Mouse (Mus musculus): ENCODE measurements around the gene 1700013G24Rik. TPM values are rescaled to one million over a fixed set of nuclear protein-coding genes. Genes with fewer than 3 reads are reported as not detected.

Gene 1700013G24Rik
- polyA plus RNA-seq, 1 experiment: not detected

DNA sequence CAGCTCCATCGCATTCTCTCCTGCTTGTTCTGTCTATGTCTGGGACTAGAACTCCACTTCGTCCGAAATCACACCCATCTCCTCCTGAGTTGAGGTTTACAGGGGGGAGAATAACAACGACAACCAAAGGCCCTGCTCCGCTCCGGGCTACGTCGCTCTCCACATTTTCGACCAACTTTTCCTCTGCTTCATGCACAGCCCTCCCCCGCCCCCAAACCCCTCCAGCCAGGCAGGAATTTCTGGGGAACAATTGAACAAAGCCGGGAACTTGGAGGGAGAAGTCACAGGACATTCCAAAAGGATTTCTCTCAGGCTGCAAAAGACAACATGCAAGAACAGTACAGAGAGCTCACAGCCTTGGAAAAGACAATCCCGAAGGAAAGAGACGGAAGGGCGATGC is 7.6 kb downstream of the 1700013G24Rik start:
- no peaks in the 10 kb centered on the region for H3K36me3 ChIP-seq (ENCODE audit: control insufficient read depth, insufficient read depth, low read length, poor library complexity, severe bottlenecking)
- no peak overlapping the region for H3K9ac ChIP-seq (ENCODE audit: low read depth, poor library complexity, severe bottlenecking)
- H3K27me3 ChIP-seq (ENCODE audit: control insufficient read depth, insufficient read depth, low read length, poor library complexity, severe bottlenecking): no peaks in the 10 kb centered on the region
- no peak overlapping the region for H3K4me3 ChIP-seq (ENCODE audit: low read depth, low read length)
- peak overlapping the region; percentile 31 for H3K27ac ChIP-seq (ENCODE audit: insufficient read depth, low read length)
- no peaks in the 10 kb centered on the region for H3K9me3 ChIP-seq (replicated peaks; ENCODE audit: control insufficient read depth, insufficient read depth, low read length, poor library complexity, severe bottlenecking)
- no peak for TF ChIP-seq POLR2A (IDR thresholded peaks at IDR 0.05; ENCODE audit: insufficient read depth, low read length)
- TF ChIP-seq CTCF (IDR thresholded peaks at IDR 0.05; ENCODE audit: low read depth, low read length): no peak
- no peak for TF ChIP-seq EP300 (IDR thresholded peaks at IDR 0.05; ENCODE audit: insufficient read depth, low read depth, low read length)
- peaks cover 5% of the 10 kb centered on the region for H3K4me1 ChIP-seq (ENCODE audit: control insufficient read depth, insufficient read depth, low read length)

DNA sequence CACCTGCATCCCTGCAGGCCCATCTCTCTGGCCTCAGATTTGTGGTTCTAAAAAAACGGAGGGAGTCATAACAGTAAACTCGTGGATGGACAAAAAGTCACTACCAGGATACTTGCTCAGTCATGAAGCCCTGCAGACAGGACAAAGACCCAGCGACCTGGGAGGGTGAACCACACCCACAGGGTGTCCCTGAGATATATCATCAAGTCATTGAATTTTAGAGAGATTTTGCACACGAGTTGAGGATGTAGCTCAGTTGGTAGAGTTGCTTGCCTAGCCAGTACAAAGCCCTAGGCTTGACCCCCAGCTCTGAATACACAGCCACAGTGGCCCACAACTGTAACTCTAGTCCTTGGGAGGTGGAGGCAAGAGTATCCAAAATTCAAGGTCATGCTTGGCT is 8.1 kb downstream of the 1700013G24Rik start:
- peak overlapping the region; percentile 31 for H3K27ac ChIP-seq (ENCODE audit: insufficient read depth, low read length)

DNA sequence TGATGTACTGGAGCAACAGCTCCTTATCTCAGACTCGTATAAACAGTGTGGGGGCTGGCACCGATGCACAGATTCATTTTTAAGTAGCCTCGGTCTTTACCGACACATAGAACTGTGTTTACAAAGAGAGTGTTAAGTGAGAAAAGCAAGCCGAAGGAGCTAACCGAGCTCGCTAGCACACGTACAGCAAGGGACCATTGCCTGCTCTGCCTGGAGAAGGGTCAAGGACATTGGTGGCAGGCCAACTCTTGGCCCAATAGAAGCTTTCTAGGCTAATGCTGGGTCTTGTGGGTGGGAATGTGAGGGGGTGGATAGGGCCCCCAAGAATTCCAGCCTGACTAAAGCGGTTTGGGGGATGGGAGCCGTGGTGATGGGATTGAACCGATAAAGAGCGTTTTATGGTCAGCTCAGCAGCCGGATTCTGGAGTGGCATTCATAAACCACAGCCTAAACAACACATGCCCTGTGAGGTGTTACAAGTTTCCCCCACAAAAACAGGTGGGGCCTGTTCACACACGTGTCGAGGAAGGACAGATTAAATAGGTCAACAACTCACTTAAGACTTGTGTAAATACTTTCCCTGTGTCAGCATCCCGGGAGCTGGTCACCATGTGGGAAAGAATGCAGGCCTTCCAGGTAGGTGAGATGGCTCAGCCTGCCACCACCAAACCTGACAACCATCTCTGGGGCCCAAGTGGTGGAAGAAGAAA is 9.1 kb downstream of the 1700013G24Rik start:
- Histone ChIP-seq H3K9me3 (replicated peaks; ENCODE audit: control insufficient read depth, insufficient read depth, low read length, poor library complexity, severe bottlenecking) (no peaks in the 10 kb centered on the region), H3K9ac (ENCODE audit: low read depth, poor library complexity, severe bottlenecking) (no peak overlapping the region), H3K36me3 (ENCODE audit: control insufficient read depth, insufficient read depth, low read length, poor library complexity, severe bottlenecking) (no peaks in the 10 kb centered on the region), H3K4me3 (ENCODE audit: low read depth, low read length) (no peak overlapping the region), H3K4me1 (ENCODE audit: control insufficient read depth, insufficient read depth, low read length) (peaks cover 5% of the 10 kb centered on the region), H3K27me3 (ENCODE audit: control insufficient read depth, insufficient read depth, low read length, poor library complexity, severe bottlenecking) (no peaks in the 10 kb centered on the region), H3K27ac (ENCODE audit: insufficient read depth, low read length) (no peak overlapping the region)
- TF ChIP-seq CTCF (IDR thresholded peaks at IDR 0.05; ENCODE audit: low read depth, low read length) (no peak), EP300 (IDR thresholded peaks at IDR 0.05; ENCODE audit: insufficient read depth, low read depth, low read length) (no peak), POLR2A (IDR thresholded peaks at IDR 0.05; ENCODE audit: insufficient read depth, low read length) (no peak)

More for the DNA sequence above, 8.1 kb downstream of the 1700013G24Rik start:
- Histone ChIP-seq H3K36me3 (ENCODE audit: control insufficient read depth, insufficient read depth, low read length, poor library complexity, severe bottlenecking) (no peaks in the 10 kb centered on the region), H3K4me1 (ENCODE audit: control insufficient read depth, insufficient read depth, low read length) (peaks cover 5% of the 10 kb centered on the region), H3K9ac (ENCODE audit: low read depth, poor library complexity, severe bottlenecking) (no peak overlapping the region), H3K27me3 (ENCODE audit: control insufficient read depth, insufficient read depth, low read length, poor library complexity, severe bottlenecking) (no peaks in the 10 kb centered on the region), H3K4me3 (ENCODE audit: low read depth, low read length) (no peak overlapping the region), H3K9me3 (replicated peaks; ENCODE audit: control insufficient read depth, insufficient read depth, low read length, poor library complexity, severe bottlenecking) (no peaks in the 10 kb centered on the region)
- TF ChIP-seq CTCF (IDR thresholded peaks at IDR 0.05; ENCODE audit: low read depth, low read length): no peak
- no peak for TF ChIP-seq EP300 (IDR thresholded peaks at IDR 0.05; ENCODE audit: insufficient read depth, low read depth, low read length)
- TF ChIP-seq POLR2A (IDR thresholded peaks at IDR 0.05; ENCODE audit: insufficient read depth, low read length): no peak

- Histone ChIP-seq H3K4me3 (ENCODE audit: low read depth, low read length) (no peak overlapping the region), H3K9ac (ENCODE audit: low read depth, poor library complexity, severe bottlenecking) (no peak overlapping the region), H3K9me3 (replicated peaks; ENCODE audit: control insufficient read depth, insufficient read depth, low read length, poor library complexity, severe bottlenecking) (no peaks in the 10 kb centered on the region), H3K27me3 (ENCODE audit: control insufficient read depth, insufficient read depth, low read length, poor library complexity, severe bottlenecking) (no peaks in the 10 kb centered on the region), H3K27ac (ENCODE audit: insufficient read depth, low read length) (no peak overlapping the region), H3K36me3 (ENCODE audit: control insufficient read depth, insufficient read depth, low read length, poor library complexity, severe bottlenecking) (no peaks in the 10 kb centered on the region), H3K4me1 (ENCODE audit: control insufficient read depth, insufficient read depth, low read length) (peaks cover 4% of the 10 kb centered on the region)
- TF ChIP-seq POLR2A (IDR thresholded peaks at IDR 0.05; ENCODE audit: insufficient read depth, low read length) (no peak), EP300 (IDR thresholded peaks at IDR 0.05; ENCODE audit: insufficient read depth, low read depth, low read length) (no peak)
Measured at GRCm38 (mm10) chr4:137465125-137465787, 12.2 kb downstream of the 1700013G24Rik start.

GRCm38 (mm10) chr4:137466991-137467390 is 13.9 kb downstream of the 1700013G24Rik start:
- peaks cover 2% of the 10 kb centered on the region for H3K4me1 ChIP-seq (ENCODE audit: control insufficient read depth, insufficient read depth, low read length)
- no peak overlapping the region for H3K4me3 ChIP-seq (ENCODE audit: low read depth, low read length)
- no peak for TF ChIP-seq CTCF (IDR thresholded peaks at IDR 0.05; ENCODE audit: low read depth, low read length)
- TF ChIP-seq EP300 (IDR thresholded peaks at IDR 0.05; ENCODE audit: insufficient read depth, low read depth, low read length): no peak
- no peak for TF ChIP-seq POLR2A (IDR thresholded peaks at IDR 0.05; ENCODE audit: insufficient read depth, low read length)
- no peaks in the 10 kb centered on the region for H3K36me3 ChIP-seq (ENCODE audit: control insufficient read depth, insufficient read depth, low read length, poor library complexity, severe bottlenecking)
- no peaks in the 10 kb centered on the region for H3K9me3 ChIP-seq (replicated peaks; ENCODE audit: control insufficient read depth, insufficient read depth, low read length, poor library complexity, severe bottlenecking)
- no peak overlapping the region for H3K9ac ChIP-seq (ENCODE audit: low read depth, poor library complexity, severe bottlenecking)
- H3K27ac ChIP-seq (ENCODE audit: insufficient read depth, low read length): no peak overlapping the region
- H3K27me3 ChIP-seq (ENCODE audit: control insufficient read depth, insufficient read depth, low read length, poor library complexity, severe bottlenecking): no peaks in the 10 kb centered on the region

DNA sequence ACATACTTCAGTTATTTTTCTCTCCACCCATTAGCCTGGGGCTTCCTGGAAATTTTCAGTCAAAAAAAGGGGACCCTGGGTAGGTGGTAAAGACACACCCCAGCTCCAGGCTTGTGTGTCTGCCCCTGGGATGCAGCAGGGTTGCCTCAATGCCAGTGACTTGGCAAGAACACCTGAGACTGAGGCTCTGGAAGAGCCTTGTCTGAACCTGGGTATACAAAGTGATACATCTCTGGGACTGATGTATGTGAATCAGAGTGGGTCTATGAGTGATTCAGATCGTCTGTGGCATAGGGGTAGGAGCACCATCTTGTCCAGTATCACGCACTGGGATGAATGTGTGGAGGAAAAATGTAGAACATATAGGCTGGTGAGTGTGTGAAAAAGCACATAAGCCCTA is 14.4 kb downstream of the 1700013G24Rik start:
- Histone ChIP-seq H3K9ac (ENCODE audit: low read depth, poor library complexity, severe bottlenecking) (peak overlapping the region; percentile 12), H3K36me3 (ENCODE audit: control insufficient read depth, insufficient read depth, low read length, poor library complexity, severe bottlenecking) (no peaks in the 10 kb centered on the region), H3K4me3 (ENCODE audit: low read depth, low read length) (no peak overlapping the region), H3K27ac (ENCODE audit: insufficient read depth, low read length) (0 out of 2 replicates have a peak overlapping the region, but pooled peaks have one; percentile 5), H3K4me1 (ENCODE audit: control insufficient read depth, insufficient read depth, low read length) (peaks cover 2% of the 10 kb centered on the region), H3K27me3 (ENCODE audit: control insufficient read depth, insufficient read depth, low read length, poor library complexity, severe bottlenecking) (no peaks in the 10 kb centered on the region), H3K9me3 (replicated peaks; ENCODE audit: control insufficient read depth, insufficient read depth, low read length, poor library complexity, severe bottlenecking) (no peaks in the 10 kb centered on the region)
- TF ChIP-seq EP300 (IDR thresholded peaks at IDR 0.05; ENCODE audit: insufficient read depth, low read depth, low read length) (no peak), CTCF (IDR thresholded peaks at IDR 0.05; ENCODE audit: low read depth, low read length) (no peak), POLR2A (IDR thresholded peaks at IDR 0.05; ENCODE audit: insufficient read depth, low read length) (no peak)

Measured in ES-Bruce4 (cell line).